In genomic region chr8:57362881-57363280, GRCm38 (mm10) we compare ENCODE assay signal across 22 mouse cellular contexts. TPM values are rescaled to one million over a fixed set of nuclear protein-coding genes. Genes with fewer than 3 reads are reported as not detected.
A peak's percentile ranks its signal among the peaks of the same experiment; 100 is the strongest.
DNase-seq lines count a peak whose midpoint lies in the region; ATAC-seq and TF ChIP-seq lines count a peak whose summit lies in the region.
"Had no signal": no experiment of that assay in that cellular context is flagged by ENCODE, and none has a peak within 500 bp of the region (broad histone marks: within the 10 kb centered on the region; RNA-seq: fewer than 3 reads in every experiment).

No protein-coding gene starts in this region.

- 0 out of 2 replicates have a peak, but pooled peaks cover 5% of the 10 kb centered on the region for H3K4me1 ChIP-seq in kidney, embryonic 14.5 days (ENCODE audit: control insufficient read depth, insufficient read depth, low read length)
- H3K4me1 ChIP-seq in MEL (ENCODE audit: control insufficient read depth in 1 of 2, insufficient read depth in 2 of 2, low read length in 2 of 2) = no peaks in the 10 kb centered on the region
- H3K4me1 ChIP-seq in forebrain, postnatal 0 days (ENCODE audit: insufficient read depth) = no peaks in the 10 kb centered on the region
- H3K4me1 ChIP-seq: liver, embryonic 13.5 days; midbrain, embryonic 13.5 days had no signal

- DNase-seq in kidney, adult 11 months = peak; percentile 31
- peak; percentile 57 for DNase-seq in MEL (ENCODE audit: low read depth, low spot score)
- DNase-seq in adrenal gland, adult 2 months = peak; percentile 78
- peak; percentile 22 for DNase-seq in kidney, postnatal 10 days
- no peak for DNase-seq in forebrain, postnatal 0 days
- DNase-seq in thymus, postnatal 25 days = no peak
- DNase-seq: liver, embryonic 13.5 days had no signal

- H3K9ac ChIP-seq in kidney, embryonic 14.5 days (ENCODE audit: low read depth, low read length) = no peak overlapping the region
- no peak overlapping the region for H3K9ac ChIP-seq in MEL (ENCODE audit: control insufficient read depth, low read depth, low read length, poor library complexity, severe bottlenecking)
- H3K9ac ChIP-seq in forebrain, postnatal 0 days = no peak overlapping the region
- H3K9ac ChIP-seq: heart, embryonic 15.5 days; limb, embryonic 12.5 days; liver, embryonic 13.5 days; lung, embryonic 15.5 days; midbrain, embryonic 13.5 days had no signal

- TF ChIP-seq RAD21 in MEL (IDR thresholded peaks at IDR 0.05; ENCODE audit: low read depth, low read length) = no peak

- no peak for ATAC-seq in kidney, embryonic 14.5 days (ENCODE audit: low FRiP score, low TSS enrichment)
- ATAC-seq in forebrain, postnatal 0 days = no peak
- ATAC-seq in megakaryocyte-erythroid progenitor cell, adult 5-6 weeks (replicated peaks; ENCODE audit: low FRiP score, low TSS enrichment, poor library complexity, severe bottlenecking) = no peak
- ATAC-seq: forebrain, embryonic 14.5 days; inflammation-experienced regulatory T-cells, adult 6 months; midbrain, embryonic 13.5 days had no signal

- no peaks in the 10 kb centered on the region for H3K27me3 ChIP-seq in kidney, embryonic 14.5 days (ENCODE audit: control insufficient read depth, insufficient read depth, low read length)
- no peaks in the 10 kb centered on the region; a peak in 1 of 4 replicates for H3K27me3 ChIP-seq in MEL (ENCODE audit: control insufficient read depth in 1 of 2, insufficient read depth in 2 of 2, low read length in 2 of 2)
- no peaks in the 10 kb centered on the region for H3K27me3 ChIP-seq in forebrain, postnatal 0 days (ENCODE audit: insufficient read depth, low read length)
- H3K27me3 ChIP-seq: heart, embryonic 15.5 days; limb, embryonic 12.5 days; liver, embryonic 13.5 days; midbrain, embryonic 13.5 days had no signal

- WGBS in kidney, embryonic 14.5 days = 73% methylated on average over 2 of the region's 2 CpGs
- WGBS in forebrain, postnatal 0 days = 66% methylated on average over 2 of the region's 2 CpGs

- TF ChIP-seq EP300 in MEL (IDR thresholded peaks at IDR 0.05; ENCODE audit: low read depth in 1 of 2, low read length in 2 of 2) = no peak

- no peak overlapping the region for H3K4me2 ChIP-seq in kidney, embryonic 14.5 days (replicated peaks; ENCODE audit: low read depth, low read length)
- no peak overlapping the region for H3K4me2 ChIP-seq in forebrain, postnatal 0 days (ENCODE audit: low read depth)
- H3K4me2 ChIP-seq: heart, embryonic 15.5 days; limb, embryonic 12.5 days; liver, embryonic 13.5 days; lung, embryonic 15.5 days; midbrain, embryonic 13.5 days had no signal

- no peaks in the 10 kb centered on the region for H3K36me3 ChIP-seq in kidney, embryonic 14.5 days (ENCODE audit: control insufficient read depth, insufficient read depth, low read length)
- no peaks in the 10 kb centered on the region for H3K36me3 ChIP-seq in MEL (ENCODE audit: control insufficient read depth in 1 of 2, insufficient read depth in 2 of 2, low read length in 2 of 2)
- no peaks in the 10 kb centered on the region for H3K36me3 ChIP-seq in forebrain, postnatal 0 days (ENCODE audit: insufficient read depth)
- H3K36me3 ChIP-seq: heart, embryonic 15.5 days; limb, embryonic 12.5 days; liver, embryonic 13.5 days; lung, embryonic 15.5 days; midbrain, embryonic 13.5 days had no signal

- TF ChIP-seq CTCF in MEL (IDR thresholded peaks at IDR 0.05 in 2 of 3, conservative IDR thresholded peaks at IDR 0.05 in 1 of 3; ENCODE audit: control insufficient read depth in 1 of 3, insufficient read depth in 1 of 3, low read depth in 2 of 3, low read length in 3 of 3, poor library complexity in 1 of 3, severe bottlenecking in 1 of 3) = no peak
- TF ChIP-seq CTCF in forebrain, postnatal 0 days (IDR thresholded peaks at IDR 0.05; ENCODE audit: low read depth) = no peak

- H3K9me3 ChIP-seq in kidney, embryonic 14.5 days (ENCODE audit: control insufficient read depth, low read length) = no peaks in the 10 kb centered on the region
- no peaks in the 10 kb centered on the region for H3K9me3 ChIP-seq in MEL (replicated peaks; ENCODE audit: insufficient read depth, low read length)
- no peaks in the 10 kb centered on the region for H3K9me3 ChIP-seq in forebrain, postnatal 0 days (ENCODE audit: low read length)
- H3K9me3 ChIP-seq: heart, embryonic 15.5 days; liver, embryonic 13.5 days; lung, embryonic 15.5 days; midbrain, embryonic 13.5 days had no signal

- no peak overlapping the region for H3K4me3 ChIP-seq in kidney, embryonic 14.5 days (ENCODE audit: low read length)
- no peak overlapping the region for H3K4me3 ChIP-seq in MEL (ENCODE audit: control insufficient read depth in 1 of 2, insufficient read depth in 1 of 2, low read depth in 2 of 2, low read length in 2 of 2)
- H3K4me3 ChIP-seq in forebrain, postnatal 0 days (ENCODE audit: low read depth, low read length) = no peak overlapping the region
- H3K4me3 ChIP-seq: erythroblast, embryonic 14.5 days; heart, embryonic 15.5 days; layer of hippocampus, adult 2 months; limb, embryonic 12.5 days; liver, embryonic 13.5 days; lung, embryonic 15.5 days; midbrain, embryonic 13.5 days had no signal

- no peaks in the 10 kb centered on the region for H3K79me2 ChIP-seq in MEL (ENCODE audit: control insufficient read depth, insufficient read depth, low read length, poor library complexity)

- TF ChIP-seq POLR2A in MEL (IDR thresholded peaks at IDR 0.05; ENCODE audit: control insufficient read depth in 1 of 2, insufficient read depth in 1 of 2, low read depth in 1 of 2, low read length in 2 of 2, poor library complexity in 1 of 2) = no peak

- H3K27ac ChIP-seq in kidney, embryonic 14.5 days (ENCODE audit: low read depth, low read length) = no peak overlapping the region
- H3K27ac ChIP-seq in MEL (ENCODE audit: control insufficient read depth, low read depth, low read length) = no peak overlapping the region
- no peak overlapping the region for H3K27ac ChIP-seq in forebrain, postnatal 0 days (ENCODE audit: low read depth, low read length)
- H3K27ac ChIP-seq: heart, embryonic 15.5 days; layer of hippocampus, adult 2 months; limb, embryonic 12.5 days; liver, embryonic 13.5 days; lung, embryonic 15.5 days; macrophage; midbrain, embryonic 13.5 days had no signal

TF ChIP-seq in MEL, 35 proteins besides CTCF, POLR2A, EP300 and RAD21:
- TF ChIP-seq USF2 (IDR thresholded peaks at IDR 0.05; ENCODE audit: borderline replicate concordance in 1 of 2, insufficient read depth in 1 of 2, low read depth in 1 of 2, low read length in 2 of 2) = no peak
- no peak for TF ChIP-seq HCFC1 (IDR thresholded peaks at IDR 0.05; ENCODE audit: low read depth, low read length)
- TF ChIP-seq CHD1 (IDR thresholded peaks at IDR 0.05; ENCODE audit: low read depth, low read length) = no peak
- TF ChIP-seq ETS1 (IDR thresholded peaks at IDR 0.05; ENCODE audit: low read depth, low read length) = no peak
- TF ChIP-seq GABPA (IDR thresholded peaks at IDR 0.05; ENCODE audit: low read depth, low read length) = no peak
- no peak for TF ChIP-seq SIN3A (IDR thresholded peaks at IDR 0.05; ENCODE audit: low read length)
- no peak for TF ChIP-seq POLR2AphosphoS5 (IDR thresholded peaks at IDR 0.05; ENCODE audit: borderline replicate concordance, low read depth, low read length)
- no peak for TF ChIP-seq ZKSCAN1 (IDR thresholded peaks at IDR 0.05; ENCODE audit: low read depth, low read length)
- TF ChIP-seq KAT2A (conservative IDR thresholded peaks at IDR 0.05; ENCODE audit: low read depth, low read length) = no peak
- no peak for TF ChIP-seq ZC3H11A (IDR thresholded peaks at IDR 0.05; ENCODE audit: low read depth, low read length)
- no peak for TF ChIP-seq NELFE (IDR thresholded peaks at IDR 0.05; ENCODE audit: low read depth, low read length)
- TF ChIP-seq TCF12 (IDR thresholded peaks at IDR 0.05; ENCODE audit: low read depth, low read length) = no peak
TF ChIP-seq in MEL: peak in this region for 0.

RNA-seq across cellular contexts. Expression of gene Hand2, which starts 42.1 kb away (rescaled TPM):
- not detected in 2 replicates for polyA plus RNA-seq in kidney, embryonic 14.5 days (2014; fragmentation: Nextera tagmentation; extraction: Ambion mirVana)
- total RNA-seq in MEL (2012; rRNA removed) = not detected in 2 replicates
- polyA plus RNA-seq in MEL (2012; ENCODE audit: insufficient read depth in 1 of 2, insufficient read length in 2 of 2, low read depth in 1 of 2, low replicate concordance in 2 of 2, missing spikeins in 1 of 2) = not detected
- total RNA-seq in adrenal gland, adult 2 months (2021) = 10 to 100 TPM; 30.6 to 56.3 TPM
- polyA plus RNA-seq in adrenal gland, adult 2 months (2012; rRNA removed) = 46.9 and 76.2 TPM in 2 replicates
- total RNA-seq in forebrain, postnatal 0 days (2014; rRNA removed) = not detected in 2 replicates
- not detected in 2 replicates for polyA plus RNA-seq in forebrain, postnatal 0 days (2015; fragmentation: Nextera tagmentation; extraction: Ambion mirVana)
- total RNA-seq in megakaryocyte-erythroid progenitor cell, adult 5-6 weeks (2014; fragmentation: Nextera tagmentation) = not detected in 2 replicates
- not detected in 2 replicates for total RNA-seq in megakaryocyte-erythroid progenitor cell, adult 5-6 weeks (2017)
- total RNA-seq: layer of hippocampus, adult 2 months; left cerebral cortex, adult 8-10 months; neutrophil, adult 5-6 weeks had no signal
- polyA plus RNA-seq: cerebellum, adult 2 months; erythroblast, embryonic 14.5 days; forebrain, embryonic 14.5 days; hindbrain, embryonic 11.5 days; inflammation-experienced regulatory T-cells, adult 6 months; macrophage; midbrain, embryonic 13.5 days had no signal

Comparison
In these comparisons a context has a peak if more than half of its experiments do, and no peak if none do; other contexts are left out.
1. DNase-seq: peak in kidney, adult 11 months (single experiment), MEL (single experiment), adrenal gland, adult 2 months (single experiment) and kidney, postnatal 10 days (single experiment); none in forebrain, postnatal 0 days (single experiment) and thymus, postnatal 25 days (single experiment).
2. RNA of gene Hand2, which starts 42.1 kb away (total RNA-seq): 30.6 to 56.3 TPM in adrenal gland, adult 2 months; not detected in MEL, not detected in forebrain, postnatal 0 days and not detected in megakaryocyte-erythroid progenitor cell, adult 5-6 weeks; every median in the first group is over 10 times any median in the second.